Mouse (Mus musculus) lung, postnatal 0 days (tissue): Measurements from ENCODE around the gene Crabp2.

Source experiments
- CTCF ChIP-seq: IDR thresholded peaks from 2 replicates; pipeline ENCODE4 v1.5.1; 2016; ENCODE audit warnings: antibody characterized with exemption, mild to moderate bottlenecking
- EP300 ChIP-seq: IDR thresholded peaks from 2 replicates; pipeline ENCODE4 v1.6.1; 2016; ENCODE audit warnings: antibody characterized with exemption, mild to moderate bottlenecking, control low read depth

- TF ChIP-seq CTCF (no peak), EP300 (no peak)
These were observed 1.2 kb upstream of the Crabp2 start for GRCm38 (mm10) chr3:87947056-87947810.
